Mouse (Mus musculus): ENCODE results near the gene Mis12.

GRCm38 (mm10) chr11:71032070-71032469, 12.7 kb downstream of the Mis12 start:
- TF ChIP-seq MAX (IDR thresholded peaks at IDR 0.05) (no peak), CTCF (IDR thresholded peaks at IDR 0.05; ENCODE audit: control insufficient read depth, insufficient read depth, insufficient read length) (no peak)

All from C2C12 (cell line).